Mouse (Mus musculus) MEL (cell line): Measurements from ENCODE around the gene Hspa1a. TPM values are rescaled to one million over a fixed set of nuclear protein-coding genes. Genes with fewer than 3 reads are reported as not detected.

Source experiments
- DNase-seq: peaks from one replicate; pipeline ENCODE4 v3.0.0; 2011; ENCODE audit warnings: low read depth, low spot score
- H3K27ac ChIP-seq: 2 replicates; pipeline ENCODE4 v1.5.1; 2012; ENCODE audit warnings: low read depth, mild to moderate bottlenecking, control low read depth, low read length, moderate library complexity; ENCODE audit not compliant: control insufficient read depth
- H3K27me3 ChIP-seq, 2 experiments: fragments of 150-350 bp in 1 of 2; sonication (generic) in 1 of 2; 2 replicates each; pipeline ENCODE4 v1.6.1; 2012; ENCODE audit warnings: low read length in 2 of 2, mild to moderate bottlenecking in 2 of 2, improper control_type of control experiment in 1 of 2, moderate library complexity in 1 of 2; ENCODE audit not compliant: insufficient read depth in 2 of 2, control insufficient read depth in 1 of 2
- H3K36me3 ChIP-seq, 2 experiments: 2 replicates each; pipeline ENCODE4 v1.6.1; 2012 to 2014; ENCODE audit warnings: low read length in 2 of 2, improper control_type of control experiment in 1 of 2, inconsistent platforms in 1 of 2, mild to moderate bottlenecking in 1 of 2; ENCODE audit not compliant: insufficient read depth in 2 of 2, control insufficient read depth in 1 of 2
- H3K4me1 ChIP-seq, 2 experiments: fragments of 150-350 bp in 1 of 2; sonication (generic) in 1 of 2; 2 replicates each; pipeline ENCODE4 v1.6.1; 2012; ENCODE audit warnings: low read length in 2 of 2, improper control_type of control experiment in 1 of 2, mild to moderate bottlenecking in 1 of 2; ENCODE audit not compliant: insufficient read depth in 2 of 2, control insufficient read depth in 1 of 2
- H3K4me3 ChIP-seq, 2 experiments: fragments of 150-350 bp in 1 of 2; sonication (generic) in 1 of 2; 2 replicates each; pipeline ENCODE4 v1.5.1; 2012; ENCODE audit warnings: low read depth in 2 of 2, low read length in 2 of 2, mild to moderate bottlenecking in 2 of 2, moderate library complexity in 2 of 2, control low read depth in 1 of 2, improper control_type of control experiment in 1 of 2; ENCODE audit not compliant: control insufficient read depth in 1 of 2, insufficient read depth in 1 of 2
- H3K79me2 ChIP-seq: 2 replicates; pipeline ENCODE4 v1.6.1; 2012; ENCODE audit warnings: mild to moderate bottlenecking, low read length, moderate library complexity; ENCODE audit not compliant: control insufficient read depth, poor library complexity, insufficient read depth
- H3K9ac ChIP-seq: 2 replicates; pipeline ENCODE4 v1.6.1; 2012; ENCODE audit warnings: low read depth, mild to moderate bottlenecking, control low read depth, low read length, moderate library complexity; ENCODE audit not compliant: control insufficient read depth, poor library complexity, severe bottlenecking
- H3K9me3 ChIP-seq: fragments of 150-350 bp; sonication (generic); replicated peaks from 2 replicates; pipeline ENCODE4 v1.6.1; 2012; ENCODE audit warnings: mild to moderate bottlenecking, low read length, improper control_type of control experiment, moderate library complexity; ENCODE audit not compliant: insufficient read depth
- BHLHE40 ChIP-seq: IDR thresholded peaks from 2 replicates; pipeline ENCODE4 v1.6.1; 2012; ENCODE audit warnings: low read depth, mild to moderate bottlenecking, inconsistent platforms, low read length, improper control_type of control experiment, borderline replicate concordance
- CHD1 ChIP-seq: IDR thresholded peaks from 2 replicates; pipeline ENCODE4 v1.6.1; 2012; ENCODE audit warnings: low read depth, mild to moderate bottlenecking, inconsistent platforms, low read length, improper control_type of control experiment
- CHD2 ChIP-seq: IDR thresholded peaks from 2 replicates; pipeline ENCODE4 v1.6.1; 2011; ENCODE audit warnings: low read length, improper control_type of control experiment
- E2F4 ChIP-seq: IDR thresholded peaks from 2 replicates; pipeline ENCODE4 v1.6.1; 2011; ENCODE audit warnings: low read depth, low read length, improper control_type of control experiment, borderline replicate concordance
- EP300 ChIP-seq, 2 experiments: IDR thresholded peaks; 2 replicates each; pipeline ENCODE4 v1.6.1; 2011; ENCODE audit warnings: improper control_type of control experiment in 2 of 2, low read length in 2 of 2, low read depth in 1 of 2, mild to moderate bottlenecking in 1 of 2
- ETS1 ChIP-seq: IDR thresholded peaks from 2 replicates; pipeline ENCODE4 v1.6.1; 2012; ENCODE audit warnings: low read depth, mild to moderate bottlenecking, inconsistent platforms, low read length, improper control_type of control experiment, moderate library complexity
- GABPA ChIP-seq: IDR thresholded peaks from 2 replicates; pipeline ENCODE4 v1.6.1; 2012; ENCODE audit warnings: low read depth, mild to moderate bottlenecking, inconsistent platforms, low read length, improper control_type of control experiment, moderate library complexity
- GATA1 ChIP-seq: IDR thresholded peaks from 2 replicates; pipeline ENCODE4 v1.6.1; 2011; ENCODE audit warnings: low read depth, low read length, improper control_type of control experiment
- HCFC1 ChIP-seq: IDR thresholded peaks from 2 replicates; pipeline ENCODE4 v1.6.1; 2012; ENCODE audit warnings: low read depth, mild to moderate bottlenecking, inconsistent platforms, low read length, improper control_type of control experiment, moderate library complexity
- KAT2A ChIP-seq: conservative IDR thresholded peaks from 2 replicates; pipeline ENCODE4 v1.6.1; 2012; ENCODE audit warnings: low read depth, low read length, improper control_type of control experiment, inconsistent platforms
- MAFK ChIP-seq: IDR thresholded peaks from 2 replicates; pipeline ENCODE4 v1.6.1; 2011; ENCODE audit warnings: low read depth, mild to moderate bottlenecking, low read length, improper control_type of control experiment, borderline replicate concordance
- MAX ChIP-seq: IDR thresholded peaks from 2 replicates; pipeline ENCODE4 v1.6.1; 2011; ENCODE audit warnings: low read length, improper control_type of control experiment
- MAZ ChIP-seq: IDR thresholded peaks from 2 replicates; pipeline ENCODE4 v1.6.1; 2012; ENCODE audit warnings: low read depth, mild to moderate bottlenecking, inconsistent platforms, low read length, improper control_type of control experiment
- MEF2A ChIP-seq: IDR thresholded peaks from 2 replicates; pipeline ENCODE4 v1.6.1; 2014; ENCODE audit warnings: low read depth, mild to moderate bottlenecking, inconsistent platforms, low read length, improper control_type of control experiment; ENCODE audit not compliant: poor library complexity, insufficient replicate concordance, severe bottlenecking; ENCODE audit errors: extremely low read depth
- NELFE ChIP-seq: IDR thresholded peaks from 2 replicates; pipeline ENCODE4 v1.6.1; 2011; ENCODE audit warnings: low read depth, low read length, improper control_type of control experiment
- NRF1 ChIP-seq: IDR thresholded peaks from 2 replicates; pipeline ENCODE4 v1.6.1; 2014; ENCODE audit warnings: low read depth, mild to moderate bottlenecking, inconsistent platforms, low read length, improper control_type of control experiment, moderate library complexity; ENCODE audit not compliant: poor library complexity, insufficient read depth, severe bottlenecking
- POLR2A ChIP-seq, 2 experiments: IDR thresholded peaks; 2 replicates each; pipeline ENCODE4 v1.6.1; 2011 to 2012; ENCODE audit warnings: low read length in 2 of 2, mild to moderate bottlenecking in 2 of 2, control low read depth in 1 of 2, improper control_type of control experiment in 1 of 2, low read depth in 1 of 2, moderate library complexity in 1 of 2; ENCODE audit not compliant: control insufficient read depth in 1 of 2, insufficient read depth in 1 of 2, poor library complexity in 1 of 2
- POLR2AphosphoS2 ChIP-seq: IDR thresholded peaks from 2 replicates; pipeline ENCODE4 v1.6.1; 2011; ENCODE audit warnings: low read length, improper control_type of control experiment
- POLR2AphosphoS5 ChIP-seq: IDR thresholded peaks from 2 replicates; pipeline ENCODE4 v1.6.1; 2012; ENCODE audit warnings: low read depth, borderline replicate concordance, mild to moderate bottlenecking, inconsistent platforms, low read length, moderate library complexity, mixed read lengths
- RAD21 ChIP-seq: IDR thresholded peaks from 2 replicates; pipeline ENCODE4 v1.6.1; 2011; ENCODE audit warnings: mild to moderate bottlenecking, low read depth, low read length, improper control_type of control experiment
- SIN3A ChIP-seq: IDR thresholded peaks from 2 replicates; pipeline ENCODE4 v1.6.1; 2012; ENCODE audit warnings: low read length, improper control_type of control experiment, inconsistent platforms
- SMC3 ChIP-seq: IDR thresholded peaks from 2 replicates; pipeline ENCODE4 v1.6.1; 2011; ENCODE audit warnings: low read depth, low read length, improper control_type of control experiment
- TAL1 ChIP-seq: IDR thresholded peaks from 2 replicates; pipeline ENCODE4 v1.6.1; 2012; ENCODE audit warnings: mild to moderate bottlenecking, inconsistent platforms, low read length, moderate library complexity, mixed read lengths
- TCF12 ChIP-seq: IDR thresholded peaks from 2 replicates; pipeline ENCODE4 v1.6.1; 2014; ENCODE audit warnings: low read depth, mild to moderate bottlenecking, inconsistent platforms, low read length, improper control_type of control experiment, moderate library complexity
- USF1 ChIP-seq: IDR thresholded peaks from 2 replicates; pipeline ENCODE4 v1.6.1; 2014; ENCODE audit warnings: low read depth, mild to moderate bottlenecking, inconsistent platforms, low read length, improper control_type of control experiment, moderate library complexity
- ZNF384 ChIP-seq: IDR thresholded peaks from 2 replicates; pipeline ENCODE4 v1.6.1; 2012; ENCODE audit warnings: low read depth, mild to moderate bottlenecking, inconsistent platforms, low read length, improper control_type of control experiment
- polyA plus RNA-seq, 2 experiments: library from polyadenylated mRNA; stranded (reverse) in 1 of 2; unstranded in 1 of 2; fragments of >175 nt in 1 of 2; fragments of >200 nt in 1 of 2; gene quantifications; 2 replicates each; pipeline versions ENCODE4 v1.2.1 to v1.2.4; 2012; ENCODE audit warnings: low replicate concordance in 2 of 2, low read depth in 1 of 2; ENCODE audit not compliant: insufficient read length in 2 of 2, insufficient read depth in 1 of 2, missing spikeins in 1 of 2
- total RNA-seq: library from RNA; depleted of rRNA; stranded (reverse); fragments of 300-350 nt; gene quantifications from 2 replicates; pipeline ENCODE4 v1.2.3, GENCODE M21; 2012

Gene Hspa1a
- total and polyA plus RNA-seq, 3 experiments, result not detected

DNA sequence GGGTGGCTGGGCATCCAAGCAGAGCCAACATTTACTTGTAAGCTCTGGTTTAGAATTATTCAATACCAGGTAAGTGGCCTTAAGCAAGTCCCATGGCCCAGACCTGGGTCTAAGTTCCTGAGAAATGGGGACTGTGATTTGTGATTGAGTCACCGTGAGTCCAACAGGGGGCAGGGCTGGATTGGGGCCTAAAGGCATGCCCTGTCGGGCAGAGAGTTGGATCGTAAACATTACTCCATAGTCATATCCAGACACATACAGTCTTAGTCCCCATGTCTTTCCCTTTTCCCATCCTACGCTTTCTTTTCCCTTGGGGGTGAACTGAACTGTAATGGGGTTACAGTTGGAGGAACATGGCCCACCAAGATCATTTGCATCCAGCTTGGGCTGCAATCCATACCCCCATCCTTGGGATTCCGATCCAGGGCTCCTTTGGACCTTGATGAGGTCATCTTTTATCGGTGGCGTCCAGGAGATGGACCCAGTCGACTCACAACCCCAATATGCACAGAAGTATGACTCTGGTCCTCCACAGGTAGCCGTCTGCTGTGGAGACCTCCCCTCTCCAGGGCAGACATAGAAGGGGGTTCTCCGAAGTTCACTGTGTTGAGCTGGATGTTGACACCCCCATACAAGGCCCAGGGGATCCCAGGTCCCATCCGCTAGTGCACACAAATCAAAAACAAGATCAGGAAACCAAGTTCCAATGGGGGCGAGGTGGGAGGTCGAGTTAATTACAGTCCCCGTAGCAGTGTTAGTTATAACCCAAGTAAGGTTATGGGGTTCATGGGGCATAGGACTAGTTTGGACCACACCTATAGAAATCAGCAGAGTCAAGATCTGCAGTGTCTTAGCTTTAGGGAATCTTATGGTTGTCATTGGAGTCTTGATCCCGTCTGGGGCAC is 26.8 kb upstream of the Hspa1a start:
- H3K27me3 ChIP-seq, result no peaks in the 10 kb centered on the region
- peaks cover 63% of the 10 kb centered on the region for H3K79me2 ChIP-seq
- peak overlapping the region; percentile 98 for H3K9ac ChIP-seq
- peak overlapping the region; percentile 70 to 86 for H3K4me3 ChIP-seq
- DNase-seq, result peak; percentile 47
- no peaks in the 10 kb centered on the region for H3K9me3 ChIP-seq
- no peak for TF ChIP-seq ZNF384
- TF ChIP-seq ETS1, result 0 out of 2 replicates have a peak, but pooled peaks have one; percentile 4
- TF ChIP-seq POLR2A (IDR thresholded peaks at IDR 0.05; ENCODE audit: control insufficient read depth in 1 of 2, insufficient read depth in 1 of 2, low read depth in 1 of 2, low read length in 2 of 2, poor library complexity in 1 of 2), result peak; percentile 16 to 56; a peak in 2 of 4 replicates
- TF ChIP-seq TCF12, result no peak
- no peak for TF ChIP-seq GATA1
- peak overlapping the region; percentile 99 for H3K27ac ChIP-seq
- peaks cover 0 to 4% of the 10 kb centered on the region in 2 experiments; a peak in 1 of 4 replicates for H3K4me1 ChIP-seq
- peaks cover 0 to 5% of the 10 kb centered on the region in 2 experiments; a peak in 3 of 4 replicates for H3K36me3 ChIP-seq

- Histone ChIP-seq H3K27ac (peak overlapping the region; percentile 99), H3K4me1 (no peaks in the 10 kb centered on the region), H3K27me3 (no peaks in the 10 kb centered on the region), H3K36me3 (no peaks in the 10 kb centered on the region; a peak in 2 of 4 replicates), H3K9me3 (no peaks in the 10 kb centered on the region), H3K4me3 (peak overlapping the region; percentile 70 to 86), H3K79me2 (peaks cover 47% of the 10 kb centered on the region), H3K9ac (peak overlapping the region; percentile 98)
- no peak for DNase-seq
- peak; percentile 11 for TF ChIP-seq POLR2AphosphoS2
- TF ChIP-seq POLR2AphosphoS5, result no peak
- TF ChIP-seq TAL1, result no peak
- TF ChIP-seq RAD21, result no peak
- TF ChIP-seq CHD1, result no peak; the same call in 1 of the 2 replicates
- TF ChIP-seq MAZ, result 0 out of 2 replicates have a peak, but pooled peaks have one; percentile 17
- no peak for TF ChIP-seq TCF12
- no peak for TF ChIP-seq GABPA
- TF ChIP-seq MEF2A, result no peak
- TF ChIP-seq GATA1, result no peak
- TF ChIP-seq CHD2, result no peak; the same call in 1 of the 2 replicates
- peak in 1 of 2 experiments; percentile 14; a peak in 1 of 4 replicates for TF ChIP-seq POLR2A (IDR thresholded peaks at IDR 0.05; ENCODE audit: control insufficient read depth in 1 of 2, insufficient read depth in 1 of 2, low read depth in 1 of 2, low read length in 2 of 2, poor library complexity in 1 of 2)
- no peak for TF ChIP-seq MAX
- TF ChIP-seq MAFK, result 0 out of 2 replicates have a peak, but pooled peaks have one; percentile 6
- no peak; the same call in 1 of the 2 replicates for TF ChIP-seq SMC3
- no peak for TF ChIP-seq BHLHE40
- TF ChIP-seq NRF1, result no peak
- no peak for TF ChIP-seq E2F4
- TF ChIP-seq USF1, result no peak
- TF ChIP-seq EP300 (IDR thresholded peaks at IDR 0.05; ENCODE audit: low read depth in 1 of 2, low read length in 2 of 2), result 0 out of 4 replicates have a peak, but pooled peaks of 1 of the 2 experiments have one; percentile 27
- TF ChIP-seq ETS1, result peak; percentile 32; the same call in 1 of the 2 replicates
- peak; percentile 45; the same call in 1 of the 2 replicates for TF ChIP-seq NELFE
- TF ChIP-seq KAT2A, result 0 out of 2 replicates have a peak, but pooled peaks have one; percentile 21
- 0 out of 2 replicates have a peak, but pooled peaks have one; percentile 44 for TF ChIP-seq SIN3A
- no peak for TF ChIP-seq HCFC1
Observed at GRCm38 (mm10) chr17:34997142-34997483, 25.2 kb upstream of the Hspa1a start.
